Mouse (Mus musculus) E14TG2a.4 (cell line): ENCODE measurements around the gene Slc9a9.

Experiments
- CTCF ChIP-seq: conservative IDR thresholded peaks from 2 replicates; pipeline ENCODE4 v1.5.1; 2014; ENCODE audit warnings: low read length
- NANOG ChIP-seq: IDR thresholded peaks from 2 replicates; pipeline ENCODE4 v1.6.1; 2014; ENCODE audit warnings: borderline replicate concordance, low read length, mixed read lengths

DNA sequence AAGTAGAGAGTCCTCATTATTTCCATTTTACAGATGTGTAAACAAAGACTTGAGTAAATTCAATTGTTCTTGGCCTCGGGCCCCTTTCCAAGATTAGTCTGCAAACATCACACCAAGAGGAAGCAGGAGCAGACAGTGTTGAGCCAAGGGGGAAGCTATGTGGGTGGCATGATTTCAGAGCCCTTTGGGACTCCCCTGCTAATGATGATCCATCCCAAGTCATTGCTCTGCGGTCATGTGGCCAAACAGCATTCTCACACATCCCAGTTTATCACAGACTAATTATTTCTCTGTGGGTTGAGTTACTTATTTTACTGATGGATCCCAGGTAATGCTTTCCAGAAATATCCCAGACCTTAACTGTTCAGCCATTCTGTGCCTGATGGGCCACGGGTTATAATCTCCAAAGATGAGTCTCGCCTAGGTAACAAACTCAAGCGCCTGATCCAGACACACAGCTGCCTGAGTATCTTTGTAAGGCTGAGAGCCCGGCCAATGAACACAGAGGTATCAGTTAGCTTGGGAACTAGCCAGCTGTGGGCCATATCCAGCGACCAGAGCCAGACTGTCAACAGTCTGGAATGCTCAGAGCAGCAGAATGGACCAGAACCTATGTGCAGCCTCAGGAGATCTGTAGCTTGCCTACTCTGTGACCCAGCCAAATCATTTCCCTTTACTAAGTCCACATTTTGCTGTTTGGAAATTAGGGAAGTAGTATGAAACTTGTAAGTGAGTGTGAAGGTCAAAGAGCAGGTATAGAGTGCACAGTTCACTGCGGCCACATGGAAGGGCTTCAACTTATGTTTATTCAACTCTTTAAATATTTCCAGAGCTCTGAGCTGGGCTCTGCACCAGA, 518.9 kb downstream of the Slc9a9 start:
- TF ChIP-seq CTCF (no peak), NANOG (no peak)
